Mouse (Mus musculus) neural tube, embryonic 11.5 days (tissue): ENCODE data around the gene Aldh16a1. TPM values are rescaled to one million over a fixed set of nuclear protein-coding genes. Genes with fewer than 3 reads are reported as not detected.

ENCODE experiments used
- ATAC-seq: fragments of 200-750 bp; cut with Nextera tagmentation; 2 replicates; pipeline ENCODE4 v1.8.0; 2017; ENCODE audit warnings: moderate number of reproducible peaks, mild to moderate bottlenecking, moderate TSS enrichment, moderate library complexity; ENCODE audit not compliant: insufficient read depth, low FRiP score, low TSS enrichment
- DNase-seq: peaks from one replicate; pipeline ENCODE4 v3.0.0-alpha.2; 2015; ENCODE audit warnings: low spot score
- H3K27ac ChIP-seq: fragments of 300-500 bp; sonication (generic); 2 replicates; pipeline ENCODE4 v1.5.1; 2014; ENCODE audit warnings: low read depth, mild to moderate bottlenecking, low read length
- H3K27me3 ChIP-seq: fragments of 300-500 bp; sonication (generic); 2 replicates; pipeline ENCODE4 v1.6.1; 2014; ENCODE audit warnings: mild to moderate bottlenecking, low read length, mixed read lengths; ENCODE audit not compliant: control insufficient read depth, insufficient read depth
- H3K36me3 ChIP-seq: fragments of 300-500 bp; sonication (generic); 2 replicates; pipeline ENCODE4 v1.6.1; 2014; ENCODE audit warnings: mild to moderate bottlenecking, low read length, moderate library complexity, mixed read lengths; ENCODE audit not compliant: control insufficient read depth, insufficient read depth
- H3K4me1 ChIP-seq: fragments of 300-500 bp; sonication (generic); 2 replicates; pipeline ENCODE4 v1.6.1; 2014; ENCODE audit warnings: low read length, mixed read lengths; ENCODE audit not compliant: control insufficient read depth, insufficient read depth
- H3K4me2 ChIP-seq: fragments of 300-500 bp; sonication (generic); 2 replicates; pipeline ENCODE4 v1.6.1; 2014; ENCODE audit warnings: low read depth, mild to moderate bottlenecking, moderate library complexity
- H3K4me3 ChIP-seq: fragments of 300-500 bp; sonication (generic); 2 replicates; pipeline ENCODE4 v1.5.1; 2014; ENCODE audit warnings: low read depth, low read length
- H3K9ac ChIP-seq: fragments of 300-500 bp; sonication (generic); 2 replicates; pipeline ENCODE4 v1.6.1; 2014; ENCODE audit warnings: mild to moderate bottlenecking, low read length
- H3K9me3 ChIP-seq: fragments of 300-500 bp; sonication (generic); 2 replicates; pipeline ENCODE4 v1.6.1; 2016; ENCODE audit warnings: low read length; ENCODE audit not compliant: control insufficient read depth
- WGBS: fragments of 180-500 bp; shearing (Covaris S2); extraction: QIAGEN DNeasy Blood & Tissue Kit; methylation state at CpG from one replicate; pipeline ENCODE4 v1.1.7; 2014; 5-methylcytosine and 5-hydroxymethylcytosine counted together
- polyA plus RNA-seq: library from polyadenylated mRNA; unstranded; fragments of >200 nt; fragmentation: Nextera tagmentation; extraction: Ambion mirVana; gene quantifications from 2 replicates; pipeline ENCODE4 v1.2.1, GENCODE M21; 2014

The Aldh16a1 gene
- polyA plus RNA-seq, 1 experiment from 2014 or later, result 37.6 TPM

DNA sequence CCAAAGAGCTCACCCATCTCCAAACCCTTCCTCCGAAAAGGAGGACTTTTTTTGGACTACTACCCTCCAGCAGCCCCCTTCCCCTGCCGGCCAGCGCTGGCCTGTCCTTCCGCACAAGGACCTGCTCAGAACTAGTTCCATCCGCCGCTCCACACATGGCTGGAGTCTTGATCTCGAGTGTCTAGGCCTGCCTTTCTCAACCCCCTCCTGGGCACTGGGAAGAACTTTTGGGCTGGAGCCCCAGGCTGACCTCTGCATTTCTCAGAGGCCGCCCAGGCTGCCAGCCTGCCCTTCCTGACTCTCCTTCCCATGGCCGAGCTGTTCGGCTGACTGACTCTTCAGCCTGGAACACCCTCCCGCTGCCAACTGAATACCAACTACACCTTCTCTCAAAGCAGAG, 28.2 kb upstream of the Aldh16a1 start:
- Histone ChIP-seq H3K4me3 (peak overlapping the region; percentile 4; the same call in 1 of the 2 replicates), H3K9me3 (no peaks in the 10 kb centered on the region), H3K4me2 (peak overlapping the region; percentile 43), H3K4me1 (peaks cover 8% of the 10 kb centered on the region; the same call in 1 of the 2 replicates), H3K27ac (no peak overlapping the region), H3K9ac (no peak overlapping the region), H3K36me3 (no peaks in the 10 kb centered on the region), H3K27me3 (peaks cover 79% of the 10 kb centered on the region)
- DNase-seq (no peak), ATAC-seq (no peak)
- WGBS, result 18% methylated on average over 11 of the region's 11 CpGs

DNA sequence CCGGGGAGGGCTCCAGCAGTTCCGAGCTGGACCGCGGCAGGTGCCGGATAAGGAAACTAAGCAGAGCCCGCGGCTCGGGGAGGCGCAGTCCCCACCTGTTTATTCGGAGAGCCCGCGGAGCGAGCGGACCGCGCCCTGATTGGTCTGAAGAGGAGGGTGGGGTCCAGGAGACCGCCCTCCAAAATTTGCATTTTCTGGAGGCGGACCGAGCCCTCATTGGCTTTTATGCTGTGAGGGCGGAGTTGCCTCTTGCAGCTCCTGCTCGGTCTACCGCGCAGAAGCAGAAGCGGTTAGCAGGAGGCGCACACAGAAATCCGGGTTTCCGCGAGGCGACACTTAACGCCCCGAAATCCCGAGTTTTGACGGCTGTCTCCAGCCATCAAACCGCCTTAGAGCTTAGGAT, 27.8 kb upstream of the Aldh16a1 start:
- whole genome bisulfite sequencing, result under 1% methylated on average over 34 of the region's 34 CpGs
- no peak overlapping the region for H3K9ac ChIP-seq
- H3K4me2 ChIP-seq, result peak overlapping the region; percentile 43

DNA sequence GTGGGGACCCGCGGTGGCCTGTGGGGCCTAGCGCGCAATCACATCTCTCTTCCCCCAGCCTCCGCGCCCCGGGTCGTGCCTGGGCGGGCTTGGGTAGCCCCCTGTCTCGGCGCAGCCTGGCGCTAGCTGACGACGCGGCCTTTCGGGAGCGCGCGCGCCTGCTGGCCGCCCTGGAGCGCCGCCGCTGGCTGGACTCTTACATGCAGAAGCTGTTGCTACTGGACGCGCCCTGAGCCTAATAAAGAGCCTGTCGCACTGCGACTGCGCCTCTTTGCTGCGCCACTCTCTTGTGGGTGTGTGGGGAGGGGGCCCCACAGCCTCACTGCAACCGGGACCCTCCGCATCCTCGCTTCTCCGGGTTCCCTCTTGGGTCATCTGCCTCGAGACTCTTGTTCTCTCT, 27.2 kb upstream of the Aldh16a1 start:
- ATAC-seq (no peak), DNase-seq (no peak)
- H3K9ac ChIP-seq, result no peak overlapping the region
- no peaks in the 10 kb centered on the region for H3K36me3 ChIP-seq
- H3K4me1 ChIP-seq, result peaks cover 8% of the 10 kb centered on the region; the same call in 1 of the 2 replicates
- no peaks in the 10 kb centered on the region for H3K9me3 ChIP-seq
- H3K27ac ChIP-seq, result no peak overlapping the region
- H3K4me2 ChIP-seq, result no peak overlapping the region; the same call in 1 of the 2 replicates
- 3% methylated on average over 29 of the region's 35 CpGs for WGBS
- H3K4me3 ChIP-seq, result peak overlapping the region; percentile 10; the same call in 1 of the 2 replicates
- peaks cover 90% of the 10 kb centered on the region for H3K27me3 ChIP-seq

More for the DNA sequence above, 27.8 kb upstream of the Aldh16a1 start:
- Histone ChIP-seq H3K27ac (no peak overlapping the region), H3K9me3 (no peaks in the 10 kb centered on the region), H3K4me3 (peak overlapping the region; percentile 4), H3K4me1 (peaks cover 8% of the 10 kb centered on the region; the same call in 1 of the 2 replicates), H3K27me3 (peaks cover 83% of the 10 kb centered on the region), H3K36me3 (no peaks in the 10 kb centered on the region)
- peak; percentile 87 for DNase-seq
- peak; percentile 85 for ATAC-seq

DNA sequence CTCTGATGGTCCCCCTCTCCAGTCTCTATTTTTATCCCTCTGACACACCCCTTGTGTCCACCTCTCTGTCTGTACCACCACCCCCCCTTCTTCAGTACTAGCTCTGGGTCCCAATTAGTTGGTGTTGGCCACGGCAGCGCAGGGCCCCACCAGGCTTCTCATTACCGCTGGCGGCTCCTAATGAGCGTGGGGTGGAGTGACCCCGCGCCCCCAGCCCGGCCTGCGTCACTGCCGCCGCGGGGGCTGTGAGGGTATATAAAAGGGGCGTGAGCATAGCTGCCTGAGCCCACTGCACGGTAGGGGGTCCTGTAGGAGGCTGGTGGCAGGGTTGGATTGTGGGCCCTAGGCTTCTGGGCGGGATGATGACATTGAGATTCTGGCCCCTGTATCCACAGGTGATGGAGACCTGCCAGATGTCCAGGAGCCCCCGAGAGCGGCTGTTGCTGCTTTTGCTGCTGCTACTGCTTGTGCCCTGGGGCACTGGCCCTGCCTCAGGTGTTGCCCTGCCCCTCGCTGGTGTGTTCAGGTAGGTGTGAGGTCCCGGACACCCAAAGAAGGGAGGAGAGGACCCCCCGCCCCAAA, 26.6 kb upstream of the Aldh16a1 start, which contains the start of gene Pth2:
Gene Pth2 (plus strand): TSS at position 100 of the 582 bp plus-strand sequence.
- Histone ChIP-seq H3K36me3 (no peaks in the 10 kb centered on the region), H3K4me2 (no peak within 1 kb of the TSS; the same call in 1 of the 2 replicates), H3K27ac (no peak within 1 kb of the TSS), H3K9me3 (no peaks in the 10 kb centered on the region), H3K27me3 (peaks cover 95% of the 10 kb centered on the region), H3K4me1 (peaks cover 8% of the 10 kb centered on the region), H3K4me3 (peak within 1 kb of the TSS; percentile 10; the same call in 1 of the 2 replicates), H3K9ac (no peak within 1 kb of the TSS)
- 16% methylated on average over 19 of the region's 20 CpGs for WGBS
- ATAC-seq (no peak), DNase-seq (no peak)

DNA sequence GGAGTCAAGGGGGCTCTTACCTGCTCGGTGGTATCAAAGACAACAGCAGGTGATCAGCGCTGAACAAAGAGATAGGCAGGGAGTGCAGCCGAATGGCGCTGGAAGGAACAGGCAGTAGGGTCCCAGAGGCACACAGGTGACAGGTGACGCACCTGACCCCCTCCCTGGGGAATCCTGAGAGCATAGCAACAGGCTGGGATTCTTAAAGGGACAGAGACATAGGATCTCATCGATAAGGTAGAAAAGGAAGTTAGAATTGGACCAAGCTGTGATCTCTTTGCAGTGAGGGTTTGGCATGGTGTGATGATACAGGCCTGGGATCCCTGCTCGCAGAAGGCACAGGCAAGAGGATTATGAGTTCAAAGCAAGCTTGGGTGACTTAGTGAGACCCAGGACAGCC, 25.1 kb upstream of the Aldh16a1 start, which contains the start of gene Gfy:
Gene Gfy (minus strand): TSS at position 101 of the 400 bp plus-strand sequence.
- no peak within 1 kb of the TSS for H3K4me3 ChIP-seq

DNA sequence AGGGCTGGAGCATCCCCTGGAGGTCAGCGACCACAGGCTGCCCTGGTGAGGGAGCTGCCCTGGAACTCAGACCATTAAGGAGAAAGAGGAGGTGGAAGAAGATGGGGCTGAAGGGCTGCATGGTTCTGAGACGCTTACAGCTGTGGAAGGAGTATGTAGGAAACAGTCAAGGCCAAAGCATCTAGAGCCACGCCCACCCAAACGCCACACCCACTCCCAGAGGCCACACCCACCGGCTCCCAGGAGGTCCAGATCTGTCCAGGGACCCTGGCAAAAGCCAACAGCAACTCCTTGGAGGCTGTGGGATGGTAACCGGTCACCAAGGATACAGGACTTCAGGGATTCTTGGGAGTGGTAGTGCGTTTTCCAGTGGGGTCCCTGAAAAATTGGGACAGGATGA, 24.2 kb upstream of the Aldh16a1 start:
- ATAC-seq, result no peak
- peaks cover 98% of the 10 kb centered on the region for H3K27me3 ChIP-seq
- H3K4me2 ChIP-seq, result no peak overlapping the region
- no peaks in the 10 kb centered on the region for H3K36me3 ChIP-seq
- WGBS, result 20% methylated on average over 7 of the region's 7 CpGs
- no peaks in the 10 kb centered on the region for H3K9me3 ChIP-seq
- no peak overlapping the region for H3K4me3 ChIP-seq
- no peak overlapping the region for H3K9ac ChIP-seq
- peaks cover 14% of the 10 kb centered on the region for H3K4me1 ChIP-seq
- no peak overlapping the region for H3K27ac ChIP-seq
- no peak for DNase-seq

More for the DNA sequence above, 25.1 kb upstream of the Aldh16a1 start, which contains the start of gene Gfy:
- Histone ChIP-seq H3K27ac (no peak within 1 kb of the TSS), H3K9ac (no peak within 1 kb of the TSS), H3K4me1 (peaks cover 14% of the 10 kb centered on the region), H3K27me3 (peaks cover 100% of the 10 kb centered on the region), H3K36me3 (no peaks in the 10 kb centered on the region), H3K4me2 (no peak within 1 kb of the TSS), H3K9me3 (no peaks in the 10 kb centered on the region)
- DNase-seq (no peak), ATAC-seq (no peak)
- WGBS, result 30% methylated on average over 7 of the region's 7 CpGs

DNA sequence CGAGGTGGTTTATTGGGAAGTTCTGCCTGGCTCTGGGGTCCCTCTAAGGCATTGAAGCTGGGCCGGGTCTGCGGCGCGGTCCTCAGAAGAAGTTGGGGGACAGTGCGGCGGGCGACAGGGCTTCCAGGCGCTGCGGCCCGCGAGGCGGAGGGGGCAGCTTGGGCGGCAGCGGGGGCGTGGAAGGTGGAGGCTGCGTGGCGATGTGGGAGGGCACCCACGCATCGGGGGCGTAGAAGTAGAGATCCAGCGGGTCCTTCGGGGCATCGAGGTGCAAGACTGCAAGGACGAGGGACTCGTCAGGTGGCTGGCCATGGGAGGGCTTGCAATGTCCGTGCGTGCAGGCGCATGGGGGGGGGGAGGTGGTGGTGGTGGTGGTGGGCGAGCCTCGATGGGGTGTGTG, 22.0 kb upstream of the Aldh16a1 start:
- H3K9ac ChIP-seq, result no peak overlapping the region
- DNase-seq, result no peak
- ATAC-seq, result no peak
- no peak overlapping the region for H3K27ac ChIP-seq
- peaks cover 76% of the 10 kb centered on the region for H3K27me3 ChIP-seq
- no peak overlapping the region for H3K4me3 ChIP-seq
- WGBS, result 4% methylated on average over 25 of the region's 31 CpGs
- H3K4me2 ChIP-seq, result no peak overlapping the region
- no peaks in the 10 kb centered on the region for H3K9me3 ChIP-seq
- no peaks in the 10 kb centered on the region; the same call in 1 of the 2 replicates for H3K36me3 ChIP-seq
- peaks cover 8% of the 10 kb centered on the region for H3K4me1 ChIP-seq

DNA sequence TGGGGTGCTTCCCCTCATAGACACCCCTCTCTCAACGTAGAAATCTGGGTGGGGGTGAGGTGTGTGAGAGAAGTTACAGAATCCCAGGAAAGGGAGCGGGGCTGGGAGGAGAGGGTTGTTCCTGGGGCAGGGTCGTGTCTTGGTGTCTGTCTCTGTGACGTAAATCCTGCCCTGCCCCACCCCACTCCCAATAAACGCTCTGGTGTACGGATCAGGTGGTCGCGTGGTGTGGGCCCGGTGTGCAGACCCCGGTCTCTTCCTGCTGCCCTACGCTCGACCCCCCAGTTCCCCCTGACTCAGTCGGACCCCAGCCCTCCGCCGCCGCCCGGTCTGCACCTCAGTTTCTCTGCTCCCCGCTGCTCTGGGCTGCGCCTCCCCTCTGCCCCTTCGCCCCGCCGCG, 21.5 kb upstream of the Aldh16a1 start:
- no peak overlapping the region for H3K4me3 ChIP-seq
- WGBS, result 3% methylated on average over 23 of the region's 23 CpGs
- ATAC-seq, result no peak

DNA sequence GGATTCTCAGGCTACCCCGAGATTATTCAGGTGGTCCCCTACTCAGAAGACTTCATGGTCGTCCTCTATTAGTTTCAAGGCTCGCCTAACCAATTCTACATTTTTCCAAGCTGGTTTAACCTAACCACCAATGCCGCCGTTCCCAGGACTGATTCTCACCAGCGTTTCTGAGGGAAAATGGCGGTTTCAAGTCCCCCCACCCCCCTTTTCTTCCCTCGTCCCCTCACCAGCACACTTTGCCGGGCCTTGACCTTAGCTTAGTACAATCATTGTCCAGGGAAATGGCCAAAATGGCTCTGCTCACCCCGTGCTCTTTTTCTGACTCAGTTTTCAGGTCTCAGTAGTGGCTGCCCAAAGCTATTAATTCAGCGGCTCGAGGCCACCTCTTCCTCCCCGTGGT, 21.0 kb upstream of the Aldh16a1 start:
- WGBS, result 3% methylated on average over 13 of the region's 13 CpGs
- ATAC-seq, result no peak
- Histone ChIP-seq H3K4me2 (no peak overlapping the region), H3K27me3 (peaks cover 66% of the 10 kb centered on the region), H3K9ac (no peak overlapping the region), H3K4me3 (no peak overlapping the region), H3K27ac (no peak overlapping the region), H3K9me3 (no peaks in the 10 kb centered on the region), H3K36me3 (no peaks in the 10 kb centered on the region; the same call in 1 of the 2 replicates), H3K4me1 (peaks cover 6% of the 10 kb centered on the region)
- no peak for DNase-seq

More for the DNA sequence above, 21.5 kb upstream of the Aldh16a1 start:
- Histone ChIP-seq H3K4me2 (no peak overlapping the region), H3K36me3 (no peaks in the 10 kb centered on the region; the same call in 1 of the 2 replicates), H3K9ac (no peak overlapping the region), H3K9me3 (no peaks in the 10 kb centered on the region), H3K27me3 (peaks cover 72% of the 10 kb centered on the region), H3K4me1 (peaks cover 6% of the 10 kb centered on the region), H3K27ac (no peak overlapping the region)
- no peak for DNase-seq
